Mouse (Mus musculus) heart, embryonic 14.5 days (tissue): ENCODE results near the gene Sema4c. TPM values are rescaled to one million over a fixed set of nuclear protein-coding genes. Genes with fewer than 3 reads are reported as not detected.

Experiments
- ATAC-seq: fragments of 200-750 bp; cut with Nextera tagmentation; 2 replicates; pipeline ENCODE4 v1.8.0; 2017; ENCODE audit warnings: low read depth, moderate TSS enrichment; ENCODE audit not compliant: insufficient number of reproducible peaks, insufficient read depth, low FRiP score
- H3K27ac ChIP-seq, 2 experiments: fragments of 200-500 bp in 1 of 2; fragments of 300-500 bp in 1 of 2; sonication (generic) in 1 of 2; replicated peaks in 1 of 2; 2 replicates each; pipeline ENCODE4 v1.5.1; 2012 to 2014; ENCODE audit warnings: low read depth in 2 of 2, low read length in 2 of 2, control low read depth in 1 of 2, mild to moderate bottlenecking in 1 of 2, mixed read lengths in 1 of 2; ENCODE audit not compliant: control insufficient read depth in 1 of 2, insufficient read depth in 1 of 2
- H3K27me3 ChIP-seq: fragments of 300-500 bp; sonication (generic); 2 replicates; pipeline ENCODE4 v1.6.1; 2014; ENCODE audit warnings: mild to moderate bottlenecking, low read length, control low read depth; ENCODE audit not compliant: control insufficient read depth, insufficient read depth
- H3K36me3 ChIP-seq: fragments of 300-500 bp; sonication (generic); 2 replicates; pipeline ENCODE4 v1.6.1; 2014; ENCODE audit warnings: mild to moderate bottlenecking, control low read depth, low read length, mixed read lengths; ENCODE audit not compliant: control insufficient read depth, insufficient read depth
- H3K4me1 ChIP-seq, 2 experiments: fragments of 200-500 bp in 1 of 2; fragments of 300-500 bp in 1 of 2; sonication (generic) in 1 of 2; 2 replicates each; pipeline ENCODE4 v1.6.1; 2012 to 2014; ENCODE audit warnings: low read length in 2 of 2, control low read depth in 1 of 2, mixed read lengths in 1 of 2; ENCODE audit not compliant: control insufficient read depth in 2 of 2, insufficient read depth in 2 of 2
- H3K4me2 ChIP-seq: fragments of 300-500 bp; sonication (generic); 2 replicates; pipeline ENCODE4 v1.6.1; 2014; ENCODE audit warnings: mild to moderate bottlenecking, low read length
- H3K4me3 ChIP-seq, 2 experiments: fragments of 200-500 bp in 1 of 2; fragments of 300-500 bp in 1 of 2; sonication (generic) in 1 of 2; 2 replicates each; pipeline ENCODE4 v1.5.1; 2012 to 2014; ENCODE audit warnings: low read length in 2 of 2, mild to moderate bottlenecking in 2 of 2, control low read depth in 1 of 2, low read depth in 1 of 2, moderate library complexity in 1 of 2; ENCODE audit not compliant: control insufficient read depth in 1 of 2, insufficient read depth in 1 of 2
- H3K9ac ChIP-seq: fragments of 300-500 bp; sonication (generic); 2 replicates; pipeline ENCODE4 v1.6.1; 2014; ENCODE audit warnings: mild to moderate bottlenecking, low read length
- H3K9me3 ChIP-seq: fragments of 300-500 bp; sonication (generic); 2 replicates; pipeline ENCODE4 v1.6.1; 2016; ENCODE audit warnings: low read length, control low read depth; ENCODE audit not compliant: control insufficient read depth
- WGBS: fragments of 180-500 bp; shearing (Covaris S2); extraction: QIAGEN DNeasy Blood & Tissue Kit; methylation state at CpG from one replicate; pipeline ENCODE4 v1.1.7; 2014; 5-methylcytosine and 5-hydroxymethylcytosine counted together
- polyA plus RNA-seq: library from polyadenylated mRNA; unstranded; fragments of >200 nt; fragmentation: Nextera tagmentation; extraction: Ambion mirVana; gene quantifications from 2 replicates; pipeline ENCODE4 v1.2.1, GENCODE M21; 2014

Sema4c gene
- polyA plus RNA-seq, 1 experiment from 2014 or later: 1.6 TPM

DNA sequence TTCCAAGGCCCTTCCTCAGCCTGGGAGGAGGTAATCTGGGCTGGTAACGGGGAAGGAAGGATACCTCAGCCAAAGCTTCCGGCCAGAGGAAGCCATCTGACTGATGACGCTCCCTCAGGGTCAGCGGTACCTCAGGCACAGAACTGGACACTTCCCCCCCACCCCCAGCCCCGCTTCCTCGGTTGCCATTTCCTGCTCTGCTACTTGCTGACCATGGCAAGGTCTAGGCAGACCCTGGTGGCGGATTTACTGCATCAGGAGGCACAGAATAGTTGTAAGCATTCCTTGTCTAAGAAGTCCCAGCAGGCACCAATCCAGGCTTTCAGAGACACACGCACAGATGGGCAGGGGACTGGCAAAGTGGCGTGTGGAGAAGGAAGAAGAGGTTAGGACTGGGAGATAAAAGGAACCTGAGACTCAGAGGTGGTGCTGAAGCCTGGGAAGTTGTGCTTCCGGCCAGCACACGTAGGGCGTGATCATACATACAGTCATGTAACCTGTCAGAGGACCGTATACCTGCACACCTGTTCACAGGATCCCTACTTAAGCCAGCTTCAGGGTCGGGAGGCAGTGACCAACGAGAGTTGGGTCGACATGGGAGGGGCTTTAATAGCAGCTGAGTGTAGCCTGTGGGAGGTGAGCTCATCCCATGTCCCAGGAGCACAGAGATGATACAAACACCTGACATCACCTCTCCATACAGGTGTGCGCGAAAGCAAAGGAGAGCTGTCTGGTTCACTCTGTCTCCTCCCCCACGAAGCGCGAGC is 3.3 kb downstream of the Sema4c start:
- Histone ChIP-seq H3K4me1 (peaks cover 28 to 31% of the 10 kb centered on the region in 2 experiments), H3K9me3 (no peaks in the 10 kb centered on the region), H3K27ac (peak overlapping the region; percentile 39 to 95; a peak in 2 of 4 replicates), H3K4me2 (peak overlapping the region; percentile 79), H3K27me3 (no peaks in the 10 kb centered on the region), H3K9ac (peak overlapping the region; percentile 96), H3K4me3 (peak overlapping the region; percentile 4 to 83; a peak in 3 of 4 replicates), H3K36me3 (peaks cover 57% of the 10 kb centered on the region)
- ATAC-seq: no peak
- WGBS: 74% methylated on average over 21 of the region's 21 CpGs

DNA sequence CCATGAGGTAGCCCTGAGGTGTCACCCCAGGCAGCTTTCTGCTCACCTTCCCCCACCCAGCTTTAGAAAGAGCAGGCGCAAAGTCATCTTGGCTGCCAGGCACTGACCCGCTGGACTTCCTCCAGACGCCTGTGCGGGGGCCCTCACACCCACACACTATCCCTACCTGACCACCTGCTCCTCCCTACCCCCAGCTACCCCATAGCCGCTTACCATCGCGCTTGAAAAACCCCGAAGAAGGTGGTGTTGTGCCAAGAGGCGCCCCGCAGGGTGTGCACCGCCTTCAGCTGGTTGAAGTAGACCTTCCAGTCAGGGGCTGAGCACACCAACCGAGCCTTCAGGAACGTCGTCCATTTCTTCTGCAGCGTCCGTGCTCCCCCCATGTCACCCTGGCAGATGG is 5.6 kb downstream of the Sema4c start:
- H3K4me2 ChIP-seq: no peak overlapping the region
- ATAC-seq: no peak
- H3K27ac ChIP-seq: no peak overlapping the region
- WGBS: 90% methylated on average over 16 of the region's 16 CpGs
- H3K27me3 ChIP-seq: no peaks in the 10 kb centered on the region
- no peak overlapping the region for H3K9ac ChIP-seq
- H3K4me3 ChIP-seq: no peak overlapping the region
- no peaks in the 10 kb centered on the region for H3K9me3 ChIP-seq
- H3K4me1 ChIP-seq: peaks cover 18 to 40% of the 10 kb centered on the region in 2 experiments
- H3K36me3 ChIP-seq: peaks cover 72% of the 10 kb centered on the region

GRCm38 (mm10) chr1:36551904-36552303 is 6.2 kb downstream of the Sema4c start:
- Histone ChIP-seq H3K4me1 (peaks cover 21 to 42% of the 10 kb centered on the region in 2 experiments), H3K4me2 (no peak overlapping the region), H3K27me3 (no peaks in the 10 kb centered on the region), H3K4me3 (no peak overlapping the region), H3K9me3 (no peaks in the 10 kb centered on the region), H3K27ac (no peak overlapping the region), H3K36me3 (peaks cover 72% of the 10 kb centered on the region), H3K9ac (no peak overlapping the region)
- WGBS: 84% methylated on average over 17 of the region's 17 CpGs
- ATAC-seq: no peak

DNA sequence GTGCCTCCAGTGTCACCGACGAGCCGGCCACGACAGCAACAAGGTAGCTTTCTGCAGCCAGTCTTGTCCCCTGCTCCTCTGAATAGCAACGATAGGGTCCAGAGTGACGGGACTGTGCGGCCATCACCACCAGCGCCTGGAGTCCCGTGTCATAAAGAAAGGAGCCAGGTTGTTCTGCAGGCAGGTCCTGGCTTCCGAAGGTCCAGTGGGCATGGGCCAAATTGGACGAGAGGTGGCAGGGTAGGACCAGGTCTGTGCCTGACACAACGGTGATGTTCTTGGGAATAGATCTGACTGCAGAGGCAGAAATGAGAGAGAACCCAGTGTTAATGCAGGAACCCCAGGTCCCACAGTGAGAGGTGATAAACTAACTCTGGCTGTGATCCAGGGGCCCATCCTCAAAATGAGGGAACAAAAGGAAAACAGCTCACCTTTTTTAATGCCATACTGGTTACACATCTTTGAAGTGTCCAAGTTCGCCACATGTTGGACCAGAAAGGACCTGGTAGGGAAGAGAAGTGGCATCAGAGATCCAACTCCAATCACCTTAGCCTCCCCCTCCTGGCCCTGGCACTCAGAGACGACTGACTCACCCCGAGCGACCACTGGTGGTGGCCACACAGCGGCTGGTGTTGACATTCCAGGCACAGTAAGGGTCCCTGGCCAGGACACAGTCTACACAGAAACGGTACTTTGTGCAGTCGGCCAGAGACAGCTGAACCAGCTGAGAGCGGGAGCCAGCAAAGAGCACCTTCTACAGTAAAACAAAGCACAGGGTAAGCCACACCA is 7.9 kb downstream of the Sema4c start:
- Histone ChIP-seq H3K4me3 (no peak overlapping the region), H3K9me3 (no peaks in the 10 kb centered on the region), H3K4me2 (no peak overlapping the region), H3K4me1 (peaks cover 19 to 44% of the 10 kb centered on the region in 2 experiments), H3K27me3 (no peaks in the 10 kb centered on the region), H3K36me3 (peaks cover 70% of the 10 kb centered on the region), H3K27ac (no peak overlapping the region), H3K9ac (no peak overlapping the region)
- no peak for ATAC-seq
- WGBS: 75% methylated on average over 20 of the region's 20 CpGs

DNA sequence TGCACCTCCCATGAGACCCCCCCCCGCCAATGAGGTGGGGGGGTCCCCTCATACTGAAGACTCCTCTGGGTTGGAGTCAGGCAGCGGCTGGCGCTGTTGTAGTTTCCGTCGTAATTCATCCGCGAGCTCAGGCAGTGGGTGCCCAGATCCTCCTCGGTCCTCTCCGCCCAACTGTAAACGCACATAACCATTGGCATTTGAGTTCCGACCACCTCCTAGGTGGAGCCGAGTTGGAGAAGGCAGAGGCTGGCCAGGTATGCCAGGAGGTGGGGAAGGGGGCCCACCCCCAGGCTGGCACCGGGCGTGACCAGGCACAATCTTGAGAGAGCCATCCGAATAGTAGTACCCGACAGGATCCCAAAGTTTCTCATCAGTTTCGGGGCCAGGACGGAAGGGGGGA is 8.7 kb downstream of the Sema4c start:
- Histone ChIP-seq H3K27me3 (no peaks in the 10 kb centered on the region), H3K27ac (no peak overlapping the region), H3K9me3 (no peaks in the 10 kb centered on the region), H3K4me1 (peaks cover 13 to 36% of the 10 kb centered on the region in 2 experiments), H3K4me2 (no peak overlapping the region), H3K4me3 (no peak overlapping the region), H3K36me3 (peaks cover 64% of the 10 kb centered on the region), H3K9ac (no peak overlapping the region)
- WGBS: 85% methylated on average over 18 of the region's 18 CpGs
- ATAC-seq: no peak

- Histone ChIP-seq H3K27me3 (no peaks in the 10 kb centered on the region), H3K27ac (no peak overlapping the region), H3K4me2 (no peak overlapping the region), H3K9me3 (no peaks in the 10 kb centered on the region), H3K36me3 (peaks cover 60% of the 10 kb centered on the region), H3K4me3 (no peak overlapping the region), H3K9ac (no peak overlapping the region), H3K4me1 (peaks cover 13 to 39% of the 10 kb centered on the region in 2 experiments)
- WGBS: 56% methylated on average over 8 of the region's 8 CpGs
- no peak for ATAC-seq
Observed at GRCm38 (mm10) chr1:36548771-36549170, 9.4 kb downstream of the Sema4c start.

- peaks cover 53% of the 10 kb centered on the region for H3K36me3 ChIP-seq
- H3K27ac ChIP-seq: peak overlapping the region in 1 of 2 experiments; percentile 57; a peak in 1 of 4 replicates
- WGBS: 39% methylated on average over 9 of the region's 9 CpGs
- ATAC-seq: no peak
- no peaks in the 10 kb centered on the region for H3K27me3 ChIP-seq
- H3K9me3 ChIP-seq: no peaks in the 10 kb centered on the region
- peaks cover 13 to 41% of the 10 kb centered on the region in 2 experiments for H3K4me1 ChIP-seq
- no peak overlapping the region for H3K4me3 ChIP-seq
- no peak overlapping the region for H3K4me2 ChIP-seq
- H3K9ac ChIP-seq: no peak overlapping the region; the same call in 1 of the 2 replicates
Observed at GRCm38 (mm10) chr1:36547981-36548598, 10.1 kb downstream of the Sema4c start.
